Mouse (Mus musculus) testis, postnatal 14 days (tissue): Measurements from ENCODE around the gene Rhobtb1.

ENCODE experiments used
- DNase-seq: peaks from one replicate; pipeline ENCODE4 v3.0.0; 2021; ENCODE audit warnings: low spot score

The Rhobtb1 gene

DNA sequence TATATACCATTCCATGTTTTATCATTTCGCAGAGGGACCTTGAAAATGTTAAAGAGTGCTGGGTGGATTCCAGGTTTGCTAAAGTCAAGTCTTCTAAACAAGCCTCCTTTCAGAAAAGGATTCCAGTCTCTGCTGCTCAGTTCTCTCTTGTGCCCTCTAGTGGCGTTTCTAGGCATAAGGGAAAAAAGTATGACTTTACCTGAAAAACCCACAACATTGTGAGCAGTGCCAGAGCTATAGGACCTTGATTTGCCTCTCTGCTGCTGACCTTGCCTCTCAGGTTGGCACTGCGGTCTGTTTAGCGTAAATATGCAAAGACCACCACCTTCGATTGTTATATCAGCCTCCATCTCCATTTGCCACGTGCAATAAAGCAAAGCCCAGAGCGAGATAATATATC, 13.9 kb downstream of the Rhobtb1 start:
- DNase-seq: no peak

DNA sequence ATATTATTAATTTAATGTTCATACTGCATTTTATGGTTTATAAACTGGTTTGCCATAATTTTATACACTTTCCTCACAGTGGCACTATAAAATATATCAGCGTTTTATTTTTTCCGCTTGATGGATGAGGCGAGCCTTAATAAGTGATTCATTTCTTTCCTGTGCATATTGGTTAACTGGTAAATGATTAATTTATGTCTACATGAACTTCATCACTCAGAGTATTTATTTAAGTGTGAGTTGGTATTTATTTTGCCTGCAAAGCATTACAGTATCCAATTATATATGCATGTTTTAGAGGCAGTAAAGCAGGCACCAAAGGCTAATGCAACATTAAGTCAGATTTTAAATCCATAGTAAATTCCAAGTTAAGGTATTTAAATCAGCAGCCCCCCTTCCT, 14.6 kb downstream of the Rhobtb1 start:
- DNase-seq: no peak

DNA sequence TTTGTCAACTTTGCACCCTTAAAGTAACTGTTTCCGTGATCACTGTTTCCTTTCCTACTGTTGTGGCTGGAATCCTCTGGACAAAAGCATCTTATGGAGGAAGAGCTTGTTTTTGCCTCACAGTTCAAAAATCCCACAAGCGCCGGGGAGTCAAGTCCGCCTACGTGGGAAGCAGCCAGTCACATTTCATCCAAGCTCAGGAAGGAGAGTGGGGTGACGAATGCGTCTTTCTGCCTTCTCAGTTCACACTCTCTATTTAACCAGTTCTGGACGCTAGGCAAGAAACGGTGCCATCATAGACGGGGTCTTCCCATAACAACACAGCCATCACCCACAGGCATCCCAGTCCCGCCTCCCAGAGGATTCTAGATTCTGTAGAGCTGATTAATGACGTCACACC, 15.3 kb downstream of the Rhobtb1 start:
- DNase-seq: no peak

DNA sequence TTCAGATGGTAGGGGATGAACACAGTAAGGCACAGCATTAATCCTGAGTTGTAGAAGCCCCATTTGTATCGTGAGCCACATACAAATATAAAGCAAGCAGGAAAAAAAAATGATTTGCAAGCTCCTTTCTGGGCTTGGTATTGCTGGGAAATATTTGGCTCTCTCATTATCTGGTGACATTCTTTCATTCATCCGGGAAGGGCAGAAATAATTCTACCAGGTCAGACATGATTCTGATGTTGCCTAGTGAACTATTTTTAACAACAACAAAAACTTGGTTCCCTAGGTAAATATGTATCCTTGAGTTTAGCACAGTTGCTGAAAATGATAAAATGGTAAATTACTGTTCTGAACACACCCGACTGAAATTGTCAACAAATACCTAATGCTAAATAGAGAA, 21.2 kb downstream of the Rhobtb1 start:
- DNase-seq: no peak

DNA sequence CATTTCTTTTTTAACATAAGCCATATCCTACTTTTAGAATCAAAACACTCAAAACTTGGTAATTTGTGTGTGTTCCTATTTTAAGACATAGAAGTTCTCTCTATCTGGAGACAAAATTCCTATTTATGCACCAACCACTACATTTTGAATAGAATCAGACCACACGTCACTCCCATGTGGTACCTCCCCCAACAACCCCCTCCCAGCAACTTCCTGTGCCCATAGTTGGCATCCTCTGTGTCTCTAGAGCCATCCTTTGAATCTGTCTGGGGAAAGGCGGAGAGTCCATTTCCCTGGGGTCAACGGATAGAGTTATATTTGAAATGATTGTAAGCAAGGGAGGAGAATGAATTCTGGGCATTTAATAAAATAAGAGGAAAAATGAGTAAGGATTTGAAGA, 24.9 kb downstream of the Rhobtb1 start:
- DNase-seq: no peak

DNA sequence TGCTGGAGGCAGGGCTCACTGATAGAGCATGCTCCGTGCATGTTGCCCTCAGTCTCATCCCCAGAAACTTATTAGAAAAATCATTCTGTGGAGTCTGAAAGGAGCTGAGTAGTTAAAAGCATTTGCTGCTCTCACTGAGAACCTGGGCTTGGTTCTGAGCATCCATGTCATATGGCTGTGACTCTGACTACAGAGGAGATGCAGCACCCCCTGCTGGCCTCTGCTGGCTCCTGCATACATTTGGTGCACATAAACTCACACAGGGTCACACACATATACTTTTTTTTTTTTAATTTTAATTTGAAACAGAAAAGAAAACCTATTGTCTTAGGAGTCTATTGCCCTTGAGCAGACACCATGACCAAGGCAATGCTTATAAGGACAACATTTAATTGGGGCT, 28.1 kb downstream of the Rhobtb1 start:
- DNase-seq: no peak

DNA sequence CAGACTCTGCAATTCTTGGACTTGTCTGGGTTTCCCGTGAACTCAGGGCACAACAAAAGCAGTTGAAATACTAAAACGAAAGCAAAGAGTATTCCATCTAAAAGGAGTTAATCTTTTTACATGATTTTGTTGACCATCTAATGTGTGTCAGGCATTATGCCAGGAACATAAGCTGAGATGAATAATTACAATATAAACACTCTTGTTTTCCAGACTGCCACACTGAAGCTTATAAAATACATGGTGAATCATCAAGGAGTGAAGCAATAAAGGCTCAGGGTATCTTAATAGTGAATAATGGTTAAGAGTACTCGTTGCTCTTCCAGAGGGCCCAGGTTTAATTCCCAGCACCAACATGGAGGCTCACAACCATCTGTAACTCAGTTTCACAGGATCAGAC, 29.8 kb downstream of the Rhobtb1 start:
- no peak for DNase-seq

DNA sequence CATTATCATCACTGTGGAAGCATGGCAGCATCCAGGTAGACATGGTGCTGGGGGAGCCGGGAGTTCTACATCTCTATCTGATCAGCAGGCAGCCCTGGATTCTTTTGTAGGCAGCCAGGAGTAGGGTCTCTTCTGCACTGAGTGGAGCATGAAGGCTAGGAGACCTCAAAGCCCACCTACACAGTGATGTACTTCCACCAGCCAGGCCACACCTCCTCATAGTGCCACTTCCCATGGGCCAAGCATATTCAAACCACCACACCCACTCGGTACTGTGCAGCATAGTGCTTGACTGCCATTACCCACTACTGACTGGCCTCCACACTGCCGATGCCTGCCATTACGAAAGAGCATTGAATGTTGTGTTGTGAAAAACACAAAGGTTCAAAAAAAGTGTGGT, 33.7 kb downstream of the Rhobtb1 start:
- DNase-seq: no peak

DNA sequence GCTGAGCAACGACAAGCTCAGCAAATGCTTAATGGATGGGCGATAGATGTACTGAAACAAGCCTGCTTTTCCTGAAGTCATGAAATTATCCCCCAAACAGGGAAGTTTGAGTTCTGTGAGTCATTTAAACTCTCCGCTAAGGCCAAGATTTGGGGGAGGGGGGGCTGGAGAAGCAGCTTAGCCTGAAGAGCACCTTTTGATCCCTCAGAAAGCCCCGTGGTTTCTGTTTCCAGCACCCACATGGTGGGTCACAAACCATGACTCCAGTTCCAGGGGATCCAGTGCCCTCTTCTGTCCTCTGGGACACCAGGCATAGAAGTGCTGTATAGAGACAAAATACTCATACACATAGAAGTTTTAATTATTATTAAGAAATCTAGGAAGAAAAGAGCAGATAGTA, 34.2 kb downstream of the Rhobtb1 start:
- no peak for DNase-seq

DNA sequence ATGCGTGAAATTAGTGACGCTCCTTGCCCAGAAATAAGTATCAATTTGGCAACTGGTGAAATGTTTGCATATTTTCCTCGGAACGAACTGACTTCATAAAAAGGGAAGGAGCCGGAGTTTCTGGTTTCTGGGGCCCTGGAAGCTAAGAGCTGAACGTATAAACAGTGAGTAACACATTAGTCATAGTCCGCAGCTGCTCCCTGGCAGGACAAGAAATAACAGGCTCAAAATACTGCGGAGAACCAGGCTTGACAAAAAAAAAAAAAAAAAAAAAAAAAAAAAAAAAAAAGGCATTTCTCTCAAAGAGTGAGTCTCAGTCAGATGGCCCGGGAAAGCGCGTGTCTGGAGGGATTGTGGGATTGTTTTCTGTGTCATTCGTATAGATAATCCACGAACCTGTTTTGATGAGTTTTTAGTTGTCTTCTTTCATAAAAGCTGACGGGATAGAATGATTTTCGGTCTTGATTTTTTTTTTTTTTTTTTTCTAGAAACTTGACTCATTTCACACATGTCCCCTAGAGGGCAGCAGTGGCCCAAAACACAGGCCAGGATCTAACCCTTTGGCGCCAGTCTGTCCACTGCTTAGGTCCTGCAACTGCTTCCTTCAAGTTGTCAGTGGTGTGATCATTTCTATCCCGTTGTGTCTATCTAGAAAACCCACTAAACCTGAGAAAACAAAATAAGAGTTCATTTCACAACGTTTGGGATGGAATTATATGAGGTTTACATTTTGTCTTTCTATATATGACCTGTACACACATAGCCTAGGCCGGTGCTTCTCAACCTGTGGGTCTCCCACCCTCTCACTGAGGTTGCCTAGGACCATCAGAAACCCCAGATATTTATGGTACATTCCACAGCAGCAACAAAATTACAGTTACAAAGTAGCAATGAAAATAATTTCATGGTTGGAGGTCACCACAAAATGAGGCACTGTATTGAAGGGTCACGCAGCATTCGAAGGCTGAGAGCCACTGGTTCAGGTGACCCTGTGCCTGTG, 35.0 kb downstream of the Rhobtb1 start:
- peak; percentile 43 for DNase-seq

DNA sequence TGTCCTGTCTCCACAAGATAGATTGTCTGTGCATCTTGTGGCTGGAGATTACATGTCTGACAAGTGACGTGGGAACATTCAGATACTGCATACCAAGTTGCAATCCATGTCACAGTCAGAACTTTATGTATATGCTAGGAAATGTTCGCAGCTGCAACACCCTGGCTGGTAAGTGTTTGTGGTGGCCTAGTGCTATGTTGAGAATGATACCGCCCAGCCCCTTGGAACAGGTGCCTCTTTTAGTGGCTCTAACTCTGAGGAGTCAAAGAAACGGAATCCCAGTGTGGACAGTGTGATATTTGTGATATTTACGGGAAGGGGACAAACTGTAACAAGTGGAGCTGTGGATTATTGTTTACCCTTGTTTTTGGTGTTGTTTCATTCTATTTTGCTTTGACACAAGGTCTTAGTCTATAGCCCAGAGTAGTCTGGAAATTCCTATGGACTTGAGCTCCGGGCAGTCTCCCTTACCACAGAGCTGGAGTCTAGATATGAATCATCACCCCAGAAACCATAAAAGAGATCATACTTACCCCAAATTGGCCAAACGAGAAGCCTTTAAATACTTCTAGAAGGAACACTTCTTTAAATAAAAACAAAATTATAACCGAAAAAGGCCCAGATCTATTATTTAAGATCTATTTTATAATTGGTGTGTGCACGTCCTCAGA, 36.7 kb downstream of the Rhobtb1 start:
- DNase-seq: no peak

DNA sequence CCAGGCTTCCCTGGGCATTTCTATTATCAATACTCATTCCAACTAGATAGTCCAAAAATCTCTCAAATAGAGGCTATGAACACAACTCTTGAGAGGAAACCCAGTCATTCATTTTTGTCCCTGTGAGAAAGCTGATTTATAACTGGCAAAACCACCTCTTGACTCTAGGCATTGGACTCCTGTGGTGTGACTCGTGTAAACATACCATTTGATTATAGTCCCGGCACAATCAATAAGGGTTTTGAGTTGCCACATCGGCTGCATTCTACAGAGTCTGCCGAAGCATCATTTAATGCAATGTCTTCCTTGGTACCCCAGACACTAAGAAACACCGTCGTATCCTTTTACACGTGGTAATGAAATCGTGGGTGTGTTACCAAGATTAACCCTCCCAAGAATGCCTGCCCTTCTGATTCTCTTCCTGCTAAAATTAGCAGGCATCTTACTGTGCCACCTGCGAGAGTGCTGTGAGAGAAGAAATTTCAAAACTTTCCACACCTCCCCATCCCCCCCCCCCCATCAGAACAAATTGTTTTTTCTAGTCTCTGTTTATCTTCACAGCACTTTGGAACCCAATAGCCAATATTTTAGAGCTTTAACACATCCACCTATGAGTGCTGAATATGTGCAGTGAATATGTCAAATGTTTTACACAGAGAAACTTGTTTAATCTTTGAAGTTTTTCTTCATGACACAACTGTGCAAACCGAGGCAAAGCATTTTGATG, 39.4 kb downstream of the Rhobtb1 start:
- no peak for DNase-seq

DNA sequence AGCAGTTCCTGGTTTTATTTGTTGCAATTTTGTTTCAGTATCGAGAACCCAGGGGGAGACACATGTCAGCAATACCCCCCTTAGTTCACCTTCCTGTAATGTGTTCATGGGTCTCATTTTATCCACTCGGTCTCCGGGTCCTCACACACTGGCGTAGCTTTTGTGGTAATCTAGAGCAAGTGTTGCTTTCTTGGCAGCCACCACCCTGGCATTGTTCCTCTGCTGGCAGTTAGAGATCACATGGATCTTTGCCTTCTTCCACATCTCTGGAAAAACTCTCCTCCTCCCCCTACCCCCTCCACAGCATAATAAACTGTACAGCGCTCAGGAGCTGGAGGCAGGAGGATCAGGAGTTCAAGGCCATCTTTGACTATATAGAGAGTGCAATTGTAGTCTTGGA, 41.0 kb downstream of the Rhobtb1 start:
- no peak for DNase-seq

DNA sequence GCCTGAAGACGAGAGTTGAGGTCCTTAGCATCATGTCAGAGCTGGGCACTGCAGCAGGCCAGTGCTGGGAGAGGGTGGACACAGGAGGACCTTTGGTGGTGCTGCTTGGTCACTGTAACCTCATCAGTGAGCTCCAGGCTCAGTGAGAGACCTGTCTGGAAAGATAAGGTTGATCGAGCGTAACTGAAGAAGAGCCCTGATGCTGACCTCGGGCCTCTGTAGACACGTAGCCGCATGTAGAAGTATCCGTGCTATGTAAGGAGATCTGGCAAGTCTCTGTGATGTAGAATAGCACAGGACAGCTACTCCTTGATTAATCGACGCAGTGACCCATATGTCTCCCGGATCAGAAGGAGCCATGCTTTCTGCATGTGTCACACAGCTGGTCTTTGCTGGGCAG, 42.5 kb downstream of the Rhobtb1 start:
- DNase-seq: no peak

DNA sequence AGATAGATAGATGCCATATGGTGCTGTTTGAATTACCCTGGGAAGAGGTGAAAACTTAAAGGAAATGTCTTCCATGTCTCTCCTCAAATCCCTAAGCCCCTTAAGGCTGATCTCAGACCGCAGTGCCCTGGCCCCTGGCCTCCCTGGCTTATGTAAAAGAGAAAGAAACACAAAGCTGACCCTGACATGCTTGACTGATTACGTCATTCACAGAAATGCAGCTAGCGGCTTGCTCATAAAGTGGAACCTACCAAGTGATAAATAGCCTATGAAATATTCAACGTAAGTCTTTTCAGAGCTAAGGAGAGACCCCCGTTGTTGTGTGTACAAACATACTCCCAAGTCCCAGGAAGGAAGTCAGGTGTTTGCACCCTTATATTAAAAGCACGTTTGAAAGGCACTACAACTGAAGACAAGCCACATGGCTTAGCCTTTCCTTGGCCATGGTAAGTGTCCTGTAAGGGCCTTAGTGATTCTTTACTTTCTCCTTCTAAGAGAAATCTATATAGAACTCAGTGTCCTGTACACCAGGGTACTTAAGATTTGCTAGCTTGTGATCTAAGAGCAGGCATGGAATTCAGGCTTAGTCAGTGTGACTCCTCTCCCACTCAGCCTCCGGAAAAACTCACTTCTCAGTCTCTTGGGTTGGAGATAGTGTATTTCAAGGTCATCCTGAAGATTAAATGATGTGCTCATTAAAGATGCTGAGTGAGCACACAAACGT, 53.6 kb downstream of the Rhobtb1 start:
- DNase-seq: no peak

DNA sequence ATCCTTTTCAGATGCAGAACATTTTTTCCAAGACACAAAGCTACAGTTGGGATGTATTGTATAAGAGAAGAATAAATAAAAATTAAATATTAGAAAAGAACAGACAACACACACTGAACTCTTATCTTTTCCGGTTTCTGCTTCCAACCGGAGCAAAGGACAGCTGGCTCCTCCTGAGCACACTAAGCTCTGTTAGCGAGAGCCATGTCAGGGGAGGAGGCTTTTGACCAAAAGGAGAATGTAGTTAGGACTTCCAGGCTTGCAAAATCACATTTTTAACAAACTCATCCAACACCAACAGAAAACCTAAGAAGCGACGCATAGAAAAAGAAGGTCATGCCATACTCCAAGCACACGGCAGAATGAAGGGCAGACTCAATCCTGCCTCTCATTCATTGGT, 54.8 kb downstream of the Rhobtb1 start:
- no peak for DNase-seq

DNA sequence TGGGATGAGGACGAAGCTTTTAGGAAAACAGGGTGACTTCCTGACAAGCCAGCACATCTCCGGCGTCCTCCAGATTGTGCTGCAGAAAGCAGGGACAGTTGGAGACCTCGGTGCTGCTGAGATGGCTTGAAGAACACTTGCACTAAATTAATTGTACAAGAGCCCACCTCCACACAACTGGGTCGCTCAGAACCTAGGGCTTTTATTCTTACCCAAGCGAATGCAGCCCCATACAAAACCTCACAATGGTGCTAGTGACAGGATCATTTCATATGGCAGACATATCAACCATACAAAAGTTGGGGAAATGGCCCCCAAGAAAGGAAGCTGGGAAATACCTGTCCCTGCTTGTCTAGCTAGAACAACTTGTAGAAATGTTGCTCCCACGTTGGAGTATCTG, 56.2 kb downstream of the Rhobtb1 start:
- no peak for DNase-seq

DNA sequence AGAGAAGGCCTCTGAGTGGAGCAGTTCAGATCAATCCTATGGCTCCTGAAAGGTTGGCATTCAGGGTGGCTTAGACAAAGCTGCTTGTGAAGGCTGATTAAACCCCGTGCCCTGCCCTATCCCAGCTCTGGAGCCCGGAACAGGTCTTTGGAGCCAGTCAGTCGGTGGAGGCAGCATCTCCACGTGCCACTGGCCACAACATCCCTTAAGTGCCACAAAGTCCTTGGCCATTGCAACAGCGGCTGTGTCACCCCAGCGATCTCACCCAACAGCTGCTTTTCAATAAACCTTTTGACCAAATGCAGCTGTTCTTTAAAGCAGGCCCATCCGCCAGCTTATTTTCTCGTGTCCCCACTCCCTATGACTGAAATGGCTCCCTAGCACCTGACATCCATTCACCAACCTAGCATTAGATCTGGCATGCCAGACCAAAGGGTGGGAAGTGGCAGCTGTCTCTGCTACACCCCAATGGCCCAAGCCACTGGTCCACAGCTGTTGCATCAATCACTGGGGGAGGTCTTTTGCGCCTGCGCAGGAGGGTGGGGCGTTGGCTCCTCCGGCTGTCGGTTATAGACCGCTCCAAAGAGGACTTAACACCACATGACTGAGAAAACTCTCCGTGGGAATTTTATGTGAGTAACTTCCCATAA, 56.9 kb downstream of the Rhobtb1 start:
- DNase-seq: no peak

DNA sequence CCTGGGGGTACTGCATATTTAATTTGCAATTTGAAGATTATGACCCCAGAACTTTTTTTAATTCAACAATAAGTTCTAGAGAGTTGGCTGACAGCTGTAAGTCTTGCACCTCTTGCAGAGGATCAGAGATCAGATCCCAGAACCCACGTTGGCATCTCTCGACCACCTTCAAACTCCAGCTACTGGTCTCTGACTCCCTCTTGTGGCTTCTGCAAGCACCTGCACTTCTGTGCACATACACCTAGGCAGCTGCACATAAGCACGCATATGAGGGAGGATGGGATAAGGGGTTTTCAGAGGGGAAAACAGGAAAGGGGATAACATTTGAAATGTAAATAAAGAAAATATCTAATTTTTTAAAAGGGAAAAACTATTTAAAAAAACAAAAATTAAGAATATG, 57.5 kb downstream of the Rhobtb1 start:
- DNase-seq: no peak

DNA sequence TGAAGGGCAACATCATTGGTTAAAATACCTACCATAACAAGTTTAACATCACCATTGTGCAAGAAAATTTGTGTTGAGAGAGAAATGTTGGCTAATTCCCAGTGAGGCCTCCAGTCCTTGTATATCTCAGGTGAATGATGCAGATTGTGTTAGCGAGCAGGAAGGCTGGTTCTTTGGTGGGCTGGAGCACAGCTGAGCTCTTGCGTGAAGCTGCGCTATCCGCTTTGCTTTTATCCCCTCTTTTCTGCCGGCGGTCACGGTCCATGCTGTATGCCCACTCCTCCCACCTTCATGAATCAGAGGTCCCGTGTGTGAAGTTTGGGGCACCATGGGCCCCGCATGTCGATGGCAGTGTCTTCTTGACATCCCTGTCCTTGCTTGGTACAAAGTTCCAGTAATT, 58.8 kb downstream of the Rhobtb1 start:
- no peak for DNase-seq

DNA sequence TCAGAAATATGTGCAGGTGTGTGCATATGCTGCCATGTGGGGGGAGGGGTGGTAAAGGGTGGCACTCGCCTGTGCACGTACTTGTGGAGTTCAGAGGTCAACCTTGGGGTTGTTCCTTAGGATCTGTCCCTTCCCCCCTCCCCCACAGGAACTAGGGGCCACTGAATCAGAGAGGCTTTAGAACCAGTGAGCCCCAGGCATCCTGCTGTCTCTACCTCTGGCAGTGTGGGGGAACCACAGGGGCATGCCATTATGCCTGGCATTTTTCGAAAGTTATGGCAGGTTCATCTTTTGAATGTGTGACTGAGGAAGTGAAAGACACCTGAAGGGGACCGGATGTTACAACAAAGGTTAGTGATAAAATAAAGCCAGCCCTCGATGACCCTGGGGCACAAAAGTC, 59.4 kb downstream of the Rhobtb1 start:
- no peak for DNase-seq

DNA sequence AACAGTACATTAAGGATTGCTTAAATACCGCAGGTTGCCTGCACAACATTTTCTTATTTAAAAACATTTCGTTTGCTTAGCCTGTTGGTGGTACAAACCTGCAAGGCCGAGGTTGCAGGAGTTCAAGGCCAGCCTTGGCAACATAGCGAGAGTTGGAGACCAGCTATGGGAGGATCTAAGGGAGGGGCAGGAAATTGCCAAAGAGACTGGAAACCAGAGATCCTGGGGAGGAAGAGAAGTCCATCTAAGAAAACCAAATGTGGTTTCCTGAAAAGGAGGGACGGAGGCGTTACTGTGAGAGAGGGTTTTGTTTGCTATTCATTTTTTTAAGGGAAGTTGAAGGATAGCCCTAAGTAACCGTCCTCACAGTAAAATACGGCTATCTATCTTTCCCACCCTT, 60.3 kb downstream of the Rhobtb1 start:
- peak; percentile 72 for DNase-seq
